Mouse (Mus musculus): Measurements from ENCODE around the gene Atg13.

GRCm38 (mm10) chr2:91705736-91706135, 4.6 kb downstream of the Atg13 start:
- TF ChIP-seq CTCF (IDR thresholded peaks at IDR 0.05; ENCODE audit: low read depth) (no peak), EP300 (IDR thresholded peaks at IDR 0.05; ENCODE audit: low read depth) (no peak)
